Mouse (Mus musculus) embryonic fibroblast, embryonic 13.5 days (primary cell): ENCODE results near the gene Gbx2. TPM values are rescaled to one million over a fixed set of nuclear protein-coding genes. Genes with fewer than 3 reads are reported as not detected.
A peak's percentile ranks its signal among the peaks of the same experiment; 100 is the strongest.

Experiments used
- H3K27ac ChIP-seq: 2 replicates; pipeline ENCODE4 v1.5.1; 2012; ENCODE audit warnings: low read length, control low read depth, inconsistent platforms; ENCODE audit not compliant: insufficient read depth
- H3K4me1 ChIP-seq: 2 replicates; pipeline ENCODE4 v1.6.1; 2011; ENCODE audit warnings: low read length; ENCODE audit not compliant: control insufficient read depth, insufficient read depth
- H3K4me3 ChIP-seq: 2 replicates; pipeline ENCODE4 v1.5.1; 2011; ENCODE audit warnings: mild to moderate bottlenecking, control low read depth, low read length; ENCODE audit not compliant: insufficient read depth
- CTCF ChIP-seq: IDR thresholded peaks from 2 replicates; pipeline ENCODE4 v1.5.1; 2011; ENCODE audit warnings: mild to moderate bottlenecking, control low read depth, low read length, moderate library complexity, borderline replicate concordance; ENCODE audit not compliant: insufficient read depth
- POLR2A ChIP-seq: IDR thresholded peaks from 2 replicates; pipeline ENCODE4 v1.6.1; 2011; ENCODE audit warnings: low read depth, mild to moderate bottlenecking, control low read depth, low read length, moderate library complexity
- polyA plus RNA-seq: library from polyadenylated mRNA; stranded (reverse); fragments of >200 nt; gene quantifications from 2 replicates; pipeline ENCODE4 v1.2.4, GENCODE M21; 2011; ENCODE audit warnings: low read depth; ENCODE audit not compliant: missing spikeins, insufficient read length

Gene Gbx2
- polyA plus RNA-seq: not detected in 2 replicates

DNA sequence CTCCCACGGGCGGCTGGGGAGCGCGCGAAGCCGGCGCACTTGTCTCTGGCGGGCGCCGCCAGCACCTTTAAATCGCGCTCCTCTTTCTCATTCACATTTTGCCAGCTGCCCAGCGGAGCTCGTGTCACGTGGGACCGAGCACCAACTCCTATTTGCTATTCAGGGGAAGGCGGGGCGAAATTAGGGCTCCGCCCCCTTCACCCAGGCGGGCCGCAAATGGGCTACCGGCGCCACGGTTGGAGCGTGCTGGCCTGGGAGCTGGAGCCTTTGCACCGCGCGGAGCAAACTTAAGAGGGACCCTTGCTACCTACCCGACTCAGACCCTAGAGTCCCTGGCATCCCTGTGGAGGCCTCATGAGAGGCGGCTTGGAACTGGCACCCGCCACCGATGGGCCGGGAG is at the start of gene Gbx2:
TSS of gene Gbx2 (minus strand) at position 60 of the 400 bp plus-strand sequence.
- no peak for TF ChIP-seq POLR2A
- no peak for TF ChIP-seq CTCF

DNA sequence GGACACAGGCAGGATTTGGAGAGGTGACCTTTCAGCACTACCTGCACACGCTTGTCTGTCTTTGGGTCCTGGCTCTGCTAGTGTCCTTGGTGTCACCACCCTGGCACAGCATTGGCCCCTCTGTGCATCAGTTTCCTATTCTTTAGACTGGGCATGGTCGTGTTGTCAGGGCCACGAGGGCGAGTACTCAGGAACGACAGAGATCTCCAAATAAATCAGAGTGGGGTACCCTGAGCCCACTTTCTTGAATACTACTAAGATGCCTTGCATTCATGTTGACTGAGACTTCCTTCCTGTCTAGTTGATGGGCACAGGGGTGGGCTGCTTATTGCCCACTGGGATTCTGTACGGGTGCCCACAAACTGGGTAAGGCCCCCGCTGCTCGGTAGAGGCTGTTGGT is 46.3 kb upstream of the Gbx2 start:
- no peaks in the 10 kb centered on the region for H3K4me1 ChIP-seq
- H3K4me3 ChIP-seq: no peak overlapping the region
- H3K27ac ChIP-seq: no peak overlapping the region
- TF ChIP-seq POLR2A (no peak), CTCF (no peak)

More for the DNA sequence above, at the start of gene Gbx2:
- H3K27ac ChIP-seq: no peak within 1 kb of the TSS
- H3K4me1 ChIP-seq: peaks cover 2% of the 10 kb centered on the region; the same call in 1 of the 2 replicates
- H3K4me3 ChIP-seq: peak within 1 kb of the TSS; percentile 23

DNA sequence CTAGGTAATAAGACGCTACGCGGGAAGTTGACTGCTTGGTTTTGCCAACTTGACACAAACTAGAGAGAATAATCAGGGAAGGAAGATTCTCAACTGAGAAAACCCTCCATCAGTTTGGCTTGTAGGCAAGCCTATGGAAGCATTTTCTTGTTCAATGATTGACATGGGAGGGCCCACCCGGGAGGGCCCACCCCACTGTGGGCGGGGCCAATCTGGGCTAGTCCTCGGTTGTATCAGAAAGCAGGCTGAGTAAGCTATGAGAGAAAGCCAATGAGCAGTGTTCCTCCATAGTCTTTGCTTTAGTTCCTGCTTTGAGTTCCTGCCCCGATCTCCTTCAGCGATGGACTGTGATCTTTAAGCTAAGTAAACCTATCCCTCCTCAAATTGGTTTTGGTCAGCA is 45.4 kb upstream of the Gbx2 start:
- H3K27ac ChIP-seq: no peak overlapping the region

DNA sequence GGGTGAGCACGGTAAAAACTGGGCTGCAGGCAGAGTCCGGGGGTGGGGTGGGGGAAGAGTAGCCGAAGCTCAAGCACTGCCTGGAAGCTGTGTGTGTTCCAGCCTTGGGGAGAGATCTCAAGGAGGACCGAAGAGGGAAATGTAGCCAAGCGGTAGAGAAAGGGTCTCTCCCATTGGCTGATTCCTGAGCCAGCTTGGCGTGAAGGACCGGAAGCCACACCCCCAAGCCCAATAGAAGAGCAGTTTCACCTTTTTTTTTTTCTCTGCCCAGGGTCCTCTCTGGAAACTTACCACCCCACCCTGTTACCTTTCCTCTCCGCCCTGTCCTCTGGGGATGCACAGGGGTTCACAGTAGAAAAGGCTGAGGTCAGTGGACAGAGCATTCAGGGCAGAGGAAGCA is 43.6 kb upstream of the Gbx2 start:
- Histone ChIP-seq H3K27ac (no peak overlapping the region), H3K4me1 (no peaks in the 10 kb centered on the region), H3K4me3 (no peak overlapping the region)
- TF ChIP-seq POLR2A: no peak
- TF ChIP-seq CTCF: no peak

More for the DNA sequence above, 45.4 kb upstream of the Gbx2 start:
- H3K4me1 ChIP-seq: no peaks in the 10 kb centered on the region
- H3K4me3 ChIP-seq: no peak overlapping the region
- TF ChIP-seq CTCF (no peak), POLR2A (no peak)

DNA sequence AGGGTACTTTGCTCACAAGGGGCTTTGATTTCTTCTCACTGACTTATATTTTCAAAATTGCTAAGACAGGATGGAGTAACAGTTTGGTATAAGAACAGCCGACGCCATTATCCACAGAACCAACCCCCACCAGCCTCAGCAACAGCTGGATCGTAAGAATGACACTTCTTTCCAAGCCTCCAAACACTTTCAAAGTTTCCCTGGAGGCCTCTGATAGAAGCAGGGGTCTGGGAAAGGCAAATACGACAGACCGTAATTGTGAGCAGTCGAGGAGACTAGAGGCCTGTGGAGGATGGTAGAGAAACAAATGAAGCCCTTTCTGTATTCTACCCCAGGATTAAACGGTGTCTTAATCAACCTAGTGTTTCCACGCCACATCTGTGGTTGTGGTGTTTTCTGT is 40.9 kb upstream of the Gbx2 start:
- no peak overlapping the region for H3K27ac ChIP-seq
- no peaks in the 10 kb centered on the region for H3K4me1 ChIP-seq
- H3K4me3 ChIP-seq: no peak overlapping the region
- TF ChIP-seq CTCF (no peak), POLR2A (no peak)

DNA sequence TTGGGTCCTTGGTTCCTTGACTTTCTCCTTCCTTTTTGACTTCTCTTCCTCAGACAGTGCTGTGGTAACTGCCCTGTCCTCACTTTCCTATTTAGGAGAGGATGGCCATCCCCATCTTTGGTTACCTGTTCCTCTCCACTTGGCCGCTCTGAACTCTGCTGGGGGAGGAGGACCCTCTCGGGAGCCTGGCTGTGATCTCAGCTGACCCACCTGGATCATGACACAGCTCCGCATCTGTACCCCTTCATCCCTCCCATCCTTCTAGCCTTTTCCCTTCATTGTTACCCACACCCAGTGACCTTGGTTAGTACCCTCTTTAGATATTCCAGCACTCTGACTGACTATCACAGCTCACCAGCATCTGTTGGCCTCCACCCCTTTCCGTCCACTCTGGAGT is 38.7 kb upstream of the Gbx2 start:
- TF ChIP-seq POLR2A (no peak), CTCF (no peak)
- Histone ChIP-seq H3K4me3 (no peak overlapping the region), H3K4me1 (no peaks in the 10 kb centered on the region), H3K27ac (no peak overlapping the region)

DNA sequence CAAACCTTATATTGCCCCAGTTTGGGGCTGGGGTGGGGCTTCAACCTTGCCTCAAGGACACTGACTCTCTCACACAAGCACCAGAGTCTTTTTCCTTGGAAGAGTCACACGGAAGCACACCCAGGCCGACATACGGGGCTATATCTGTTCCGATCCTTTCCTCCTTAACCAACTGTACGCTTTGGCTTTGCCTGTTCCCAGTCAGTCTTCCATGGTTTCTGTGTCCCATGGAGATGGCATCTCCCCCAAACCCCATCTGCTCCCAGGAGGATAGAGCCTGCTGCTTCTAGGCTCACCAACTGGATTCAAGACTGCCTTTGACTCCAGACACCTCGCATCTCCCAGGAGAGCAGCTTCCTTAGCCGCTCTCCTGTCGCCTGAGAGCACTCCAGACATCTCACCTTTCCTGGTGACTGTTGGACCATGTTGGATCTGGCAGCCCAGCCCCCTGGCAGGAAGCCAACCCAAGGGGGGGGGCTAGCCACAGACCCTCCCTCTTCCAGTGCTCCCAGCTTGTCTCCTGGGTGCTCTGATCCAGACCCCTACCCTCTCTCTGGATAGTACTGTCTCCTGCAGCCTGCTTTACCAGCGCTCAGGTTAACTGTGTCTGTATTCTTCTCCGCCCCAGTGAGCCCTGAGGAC is 38.2 kb upstream of the Gbx2 start:
- H3K4me1 ChIP-seq: no peaks in the 10 kb centered on the region
- no peak overlapping the region for H3K27ac ChIP-seq
- no peak for TF ChIP-seq CTCF
- no peak for TF ChIP-seq POLR2A
- no peak overlapping the region for H3K4me3 ChIP-seq

DNA sequence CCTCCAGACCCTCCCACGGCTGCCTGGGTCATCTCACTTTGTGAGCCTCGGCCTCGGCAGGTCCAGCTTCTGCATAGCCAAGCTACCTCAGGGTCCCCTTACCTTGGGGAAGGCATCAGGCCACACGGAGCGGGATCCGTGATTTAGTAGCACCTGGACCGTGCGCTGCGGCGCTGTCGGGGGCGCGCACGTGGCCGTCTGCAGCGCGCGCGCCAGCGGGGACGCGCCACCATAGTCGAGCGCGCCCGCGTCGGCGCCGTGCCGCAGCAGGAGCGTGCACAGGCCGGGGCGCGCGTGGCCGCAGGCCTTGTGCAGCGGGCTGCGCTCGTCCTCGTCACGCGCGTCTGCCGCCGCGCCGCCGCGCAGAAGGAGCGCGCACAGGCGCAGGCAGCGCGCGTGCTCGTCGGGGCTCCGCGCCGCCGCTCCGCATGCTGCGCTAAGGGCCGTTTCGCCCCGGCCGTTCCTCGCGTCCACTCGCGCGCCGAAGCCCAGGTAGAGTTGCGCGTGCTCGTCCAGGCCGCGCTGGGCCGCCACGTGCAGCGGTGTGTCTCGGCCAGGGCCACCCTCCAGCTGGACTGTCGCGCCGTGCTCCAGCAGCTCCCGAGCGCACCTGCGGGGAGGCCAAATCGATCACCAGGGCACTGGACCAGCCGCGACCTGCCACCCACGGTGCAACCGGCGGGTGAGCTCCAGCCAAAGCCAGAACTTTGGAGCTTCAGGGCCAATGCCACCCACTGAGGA is 37.3 kb upstream of the Gbx2 start:
- TF ChIP-seq CTCF (no peak), POLR2A (no peak)
- peak overlapping the region; percentile 26 for H3K4me3 ChIP-seq
- H3K27ac ChIP-seq: no peak overlapping the region
- H3K4me1 ChIP-seq: no peaks in the 10 kb centered on the region

DNA sequence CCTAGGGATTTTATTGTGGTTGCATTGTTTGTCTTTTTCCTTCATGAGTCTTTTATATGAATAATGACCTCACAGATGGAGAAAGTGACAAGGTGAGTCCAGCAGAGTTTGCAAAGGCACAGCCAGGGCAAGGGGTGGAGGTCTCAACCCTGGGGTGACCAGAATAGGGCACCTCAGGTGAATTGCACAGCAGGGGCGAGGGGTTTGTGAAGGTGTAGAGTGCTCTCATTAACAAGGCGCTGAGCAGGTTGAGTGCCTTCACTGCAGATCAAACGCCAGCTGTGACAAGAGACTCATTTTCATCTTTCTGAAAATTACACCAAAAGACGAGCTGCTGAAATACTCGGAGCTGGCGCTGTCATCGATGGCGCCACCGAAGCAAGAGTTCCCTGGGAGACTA is 36.6 kb upstream of the Gbx2 start:
- Histone ChIP-seq H3K27ac (no peak overlapping the region), H3K4me1 (no peaks in the 10 kb centered on the region), H3K4me3 (no peak overlapping the region)
- no peak for TF ChIP-seq CTCF
- TF ChIP-seq POLR2A: no peak

DNA sequence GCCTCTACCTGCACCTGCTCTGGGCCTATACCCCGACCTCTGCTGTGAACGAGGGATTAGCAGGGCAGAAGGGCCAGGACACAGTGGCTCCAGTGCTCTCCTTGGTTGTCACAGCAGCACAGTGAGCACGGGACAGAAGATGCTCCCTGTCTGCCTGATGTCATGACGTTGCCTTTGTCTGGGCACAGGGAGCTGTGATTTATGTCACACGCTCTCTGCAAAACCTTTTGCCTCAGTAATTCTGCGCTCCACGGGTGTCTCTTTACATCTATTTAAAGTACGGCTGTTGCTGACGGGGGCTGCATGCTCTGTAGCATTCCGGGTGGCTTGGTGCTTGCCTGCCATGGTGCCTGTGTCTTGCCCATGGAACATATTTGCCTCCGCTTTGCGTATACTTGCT is 33.4 kb upstream of the Gbx2 start:
- H3K4me1 ChIP-seq: no peaks in the 10 kb centered on the region
- no peak for TF ChIP-seq POLR2A
- TF ChIP-seq CTCF: no peak
- H3K27ac ChIP-seq: no peak overlapping the region
- H3K4me3 ChIP-seq: no peak overlapping the region
